Mouse (Mus musculus) CH12.LX (cell line): ENCODE measurements around the gene Slc38a7.

Source experiments
- CTCF ChIP-seq, 2 experiments: IDR thresholded peaks in 1 of 2; conservative IDR thresholded peaks in 1 of 2; 2 replicates each; pipeline ENCODE4 v1.5.1; 2011 to 2012; ENCODE audit warnings: low read depth in 2 of 2, low read length in 2 of 2, improper control_type of control experiment in 1 of 2, inconsistent platforms in 1 of 2, mild to moderate bottlenecking in 1 of 2, moderate library complexity in 1 of 2
- EP300 ChIP-seq: IDR thresholded peaks from 2 replicates; pipeline ENCODE4 v1.6.1; 2011; ENCODE audit warnings: low read length, improper control_type of control experiment
- ETS1 ChIP-seq: conservative IDR thresholded peaks from 2 replicates; pipeline ENCODE4 v1.6.1; 2012; ENCODE audit warnings: low read depth, mild to moderate bottlenecking, inconsistent platforms, low read length, improper control_type of control experiment, moderate library complexity
- IRF4 ChIP-seq: IDR thresholded peaks from 2 replicates; pipeline ENCODE4 v1.6.1; 2014; ENCODE audit warnings: low read depth, mild to moderate bottlenecking, inconsistent platforms, low read length, improper control_type of control experiment
- JUN ChIP-seq: IDR thresholded peaks from 2 replicates; pipeline ENCODE4 v1.6.1; 2011; ENCODE audit warnings: low read depth, mild to moderate bottlenecking, low read length, improper control_type of control experiment, moderate library complexity; ENCODE audit not compliant: insufficient read depth
- MAFK ChIP-seq: IDR thresholded peaks from 2 replicates; pipeline ENCODE4 v1.6.1; 2011; ENCODE audit warnings: low read length, improper control_type of control experiment; ENCODE audit not compliant: insufficient replicate concordance
- POLR2A ChIP-seq: IDR thresholded peaks from 2 replicates; pipeline ENCODE4 v1.6.1; 2011; ENCODE audit warnings: low read depth, mild to moderate bottlenecking, improper control_type of control experiment, low read length
- TCF12 ChIP-seq: IDR thresholded peaks from 2 replicates; pipeline ENCODE4 v1.6.1; 2014; ENCODE audit warnings: low read depth, mild to moderate bottlenecking, inconsistent platforms, low read length, improper control_type of control experiment
- UBTF ChIP-seq: IDR thresholded peaks from 2 replicates; pipeline ENCODE4 v1.6.1; 2012; ENCODE audit warnings: low read depth, mild to moderate bottlenecking, inconsistent platforms, low read length, improper control_type of control experiment, moderate library complexity
- ZMIZ1 ChIP-seq: IDR thresholded peaks from 2 replicates; pipeline ENCODE4 v1.6.1; 2012; ENCODE audit warnings: low read depth, mild to moderate bottlenecking, inconsistent platforms, low read length, improper control_type of control experiment

GRCm38 (mm10) chr8:95885271-95885841 is 32.0 kb upstream of the Slc38a7 start:
- TF ChIP-seq POLR2A, result no peak
- no peak for TF ChIP-seq UBTF
- no peak for TF ChIP-seq EP300
- TF ChIP-seq CTCF (conservative IDR thresholded peaks at IDR 0.05 in 1 of 2, IDR thresholded peaks at IDR 0.05 in 1 of 2; ENCODE audit: low read depth in 2 of 2, low read length in 2 of 2), result no peak
- TF ChIP-seq ZMIZ1, result no peak
- TF ChIP-seq TCF12, result no peak
- TF ChIP-seq IRF4, result no peak
- TF ChIP-seq MAFK, result no peak
- no peak for TF ChIP-seq JUN
- no peak for TF ChIP-seq ETS1
